Mouse (Mus musculus): Measurements from ENCODE around the gene Hipk2.

- TF ChIP-seq POLR2A (IDR thresholded peaks at IDR 0.05; ENCODE audit: low read depth, low read length) (no peak), CTCF (IDR thresholded peaks at IDR 0.05; ENCODE audit: extremely low read depth, insufficient read depth, insufficient read length, insufficient replicate concordance) (no peak)
Observed at GRCm38 (mm10) chr6:38696570-38696969, 179.4 kb downstream of the Hipk2 start.
